Mouse (Mus musculus) layer of hippocampus, adult 2 months (tissue): ENCODE measurements at regions not wholly inside any gene's neighbourhood (a gene's known extent, or its start where the extent isn't known, plus 50 kb on each side); places are given as distances from the start of the nearest gene placed in this dataset.
"Not testable (repeated sequence)": the region's sequence is repeated elsewhere in the genome, so short reads cannot be mapped to it uniquely, and the experiment has no call there.

ENCODE experiments used
- DNase-seq, 2 experiments: peaks; one replicate each; pipeline ENCODE4 v3.0.0; 2022; ENCODE audit warnings: low spot score in 2 of 2
- H3K27ac ChIP-seq: fragments of 200-600 bp; 2 replicates; pipeline ENCODE4 v1.8.1; 2022
- H3K4me3 ChIP-seq: fragments of 200-600 bp; 2 replicates; pipeline ENCODE4 v1.8.1; 2022; ENCODE audit warnings: mild to moderate bottlenecking
- CTCF ChIP-seq: fragments of 200-600 bp; conservative IDR thresholded peaks from 2 replicates; pipeline ENCODE4 v1.8.1; 2022; ENCODE audit warnings: antibody characterized with exemption, mild to moderate bottlenecking, moderate library complexity

- Histone ChIP-seq H3K27ac (no peak overlapping the region), H3K4me3 (no peak overlapping the region)
- TF ChIP-seq CTCF: no peak
- no peak for DNase-seq
Measured at GRCm38 (mm10) chr5:148760108-148760507, 169.0 kb downstream of the Katnal1 start.

- TF ChIP-seq CTCF: no peak
- Histone ChIP-seq H3K4me3 (no peak overlapping the region), H3K27ac (no peak overlapping the region)
- DNase-seq: no peak
Measured at GRCm38 (mm10) chr5:148758786-148759185, 170.3 kb downstream of the Katnal1 start.

GRCm38 (mm10) chr5:148757715-148758114, 171.4 kb downstream of the Katnal1 start:
- Histone ChIP-seq H3K4me3 (no peak overlapping the region), H3K27ac (no peak overlapping the region)
- no peak for DNase-seq
- no peak for TF ChIP-seq CTCF

DNA sequence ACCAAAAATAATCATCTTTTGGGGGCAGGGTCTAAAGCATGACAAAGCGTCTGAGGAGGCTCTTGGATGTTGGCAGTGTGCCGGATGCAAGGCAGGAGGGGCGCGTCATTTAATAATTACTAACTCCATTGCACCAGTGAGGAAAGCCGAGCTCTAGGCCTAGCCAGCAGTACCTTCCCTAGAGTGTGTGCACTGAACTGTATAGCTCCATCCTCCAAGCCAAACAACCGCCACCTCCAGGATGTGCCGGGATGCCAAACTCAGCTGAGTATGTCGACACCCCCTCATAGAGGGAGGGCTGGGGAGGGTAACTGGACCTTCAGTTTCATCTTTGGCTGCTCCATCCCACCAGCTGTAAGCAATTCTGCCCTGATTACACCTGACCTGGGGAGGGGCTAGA, 171.9 kb downstream of the Katnal1 start:
- Histone ChIP-seq H3K27ac (no peak overlapping the region), H3K4me3 (no peak overlapping the region)
- no peak for DNase-seq
- no peak for TF ChIP-seq CTCF

DNA sequence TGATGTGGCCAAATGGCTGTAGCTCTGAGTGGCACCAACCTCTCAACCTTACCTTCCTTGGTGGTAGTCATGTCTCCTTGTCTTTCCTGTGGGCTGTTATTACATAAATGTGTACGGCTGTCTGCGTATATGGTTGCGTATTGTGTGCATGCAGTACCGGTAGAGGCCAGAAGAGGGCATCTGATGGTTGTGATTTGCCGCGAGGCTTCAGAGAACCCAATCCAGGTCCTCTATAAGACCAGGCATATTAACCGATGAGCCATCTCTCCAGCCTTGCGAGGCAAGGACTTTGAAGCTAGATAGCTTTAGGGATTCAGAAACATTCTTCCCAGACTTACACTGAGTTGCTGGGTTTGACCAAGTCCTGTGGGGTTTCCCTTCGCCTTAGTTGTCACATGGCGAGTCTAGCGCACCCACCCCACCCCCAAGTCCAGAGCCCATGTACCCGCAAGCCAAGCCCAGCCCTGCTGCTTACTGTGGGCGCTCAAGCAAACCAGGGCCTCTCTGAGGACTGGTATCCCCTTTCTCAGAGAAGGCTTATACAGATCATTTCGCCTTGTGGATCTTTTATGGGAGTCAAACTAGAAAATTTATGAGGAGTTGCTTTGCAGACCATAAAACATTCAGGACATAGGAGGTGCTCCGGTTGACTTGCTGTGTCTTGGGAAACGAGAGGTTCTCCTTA, 172.7 kb downstream of the Katnal1 start:
- DNase-seq: peak in 1 of 2 experiments; percentile 17
- Histone ChIP-seq H3K27ac (no peak overlapping the region), H3K4me3 (no peak overlapping the region)
- TF ChIP-seq CTCF: peak; percentile 69

- no peak for DNase-seq
Measured at GRCm38 (mm10) chr5:148755807-148756206, 173.3 kb downstream of the Katnal1 start.

GRCm38 (mm10) chr5:148754896-148755295, 174.2 kb downstream of the Katnal1 start:
- no peak for DNase-seq
- H3K27ac ChIP-seq: no peak overlapping the region
- no peak for TF ChIP-seq CTCF
- no peak overlapping the region for H3K4me3 ChIP-seq

More at GRCm38 (mm10) chr5:148755807-148756206, 173.3 kb downstream of the Katnal1 start:
- H3K4me3 ChIP-seq: no peak overlapping the region
- no peak overlapping the region for H3K27ac ChIP-seq
- no peak for TF ChIP-seq CTCF

GRCm38 (mm10) chr5:148754363-148754762, 174.8 kb downstream of the Katnal1 start:
- Histone ChIP-seq H3K4me3 (no peak overlapping the region), H3K27ac (no peak overlapping the region)
- no peak for DNase-seq
- TF ChIP-seq CTCF: peak; percentile 46

DNA sequence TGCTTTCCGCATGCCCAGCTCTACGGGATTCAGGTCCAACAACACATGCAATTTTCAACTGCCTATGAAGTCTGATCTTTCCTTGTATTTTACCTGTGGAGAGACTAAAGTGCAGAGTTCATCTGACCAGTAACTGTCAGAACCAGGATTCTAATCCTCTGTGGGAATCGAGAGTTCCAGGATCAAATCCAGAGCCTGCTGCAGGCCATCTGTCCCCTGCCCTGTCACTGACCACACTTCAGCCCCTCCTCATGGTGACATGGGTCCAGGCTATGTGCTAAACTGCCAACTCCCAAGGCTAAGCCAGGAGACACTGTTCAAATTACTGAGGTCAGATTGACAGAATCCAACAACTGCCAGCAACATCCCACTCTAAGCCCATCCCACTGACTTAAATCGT, 175.7 kb downstream of the Katnal1 start:
- Histone ChIP-seq H3K4me3 (no peak overlapping the region), H3K27ac (no peak overlapping the region)
- no peak for DNase-seq
- TF ChIP-seq CTCF: no peak

DNA sequence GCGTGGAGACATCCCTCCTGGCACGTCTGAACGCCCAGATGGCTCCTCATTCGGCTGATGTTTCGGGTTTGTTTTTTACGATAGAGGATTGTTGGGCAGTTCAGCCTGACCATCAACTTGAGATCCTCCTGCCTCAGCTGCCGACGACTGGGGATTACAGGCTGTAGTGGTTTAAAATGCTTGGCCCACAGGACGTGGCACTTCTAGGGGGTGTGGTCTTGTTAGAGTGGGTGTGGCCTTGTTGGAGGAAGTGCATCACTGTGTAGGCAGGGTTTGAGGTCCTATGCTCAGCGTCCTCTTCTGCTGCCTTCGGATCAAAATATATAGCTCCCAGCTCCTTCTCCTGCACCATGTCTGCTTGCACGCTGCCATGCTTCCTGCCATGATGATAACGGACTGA, 177.1 kb downstream of the Katnal1 start:
- Histone ChIP-seq H3K4me3 (no peak overlapping the region), H3K27ac (no peak overlapping the region)
- no peak for TF ChIP-seq CTCF
- DNase-seq: no peak

DNA sequence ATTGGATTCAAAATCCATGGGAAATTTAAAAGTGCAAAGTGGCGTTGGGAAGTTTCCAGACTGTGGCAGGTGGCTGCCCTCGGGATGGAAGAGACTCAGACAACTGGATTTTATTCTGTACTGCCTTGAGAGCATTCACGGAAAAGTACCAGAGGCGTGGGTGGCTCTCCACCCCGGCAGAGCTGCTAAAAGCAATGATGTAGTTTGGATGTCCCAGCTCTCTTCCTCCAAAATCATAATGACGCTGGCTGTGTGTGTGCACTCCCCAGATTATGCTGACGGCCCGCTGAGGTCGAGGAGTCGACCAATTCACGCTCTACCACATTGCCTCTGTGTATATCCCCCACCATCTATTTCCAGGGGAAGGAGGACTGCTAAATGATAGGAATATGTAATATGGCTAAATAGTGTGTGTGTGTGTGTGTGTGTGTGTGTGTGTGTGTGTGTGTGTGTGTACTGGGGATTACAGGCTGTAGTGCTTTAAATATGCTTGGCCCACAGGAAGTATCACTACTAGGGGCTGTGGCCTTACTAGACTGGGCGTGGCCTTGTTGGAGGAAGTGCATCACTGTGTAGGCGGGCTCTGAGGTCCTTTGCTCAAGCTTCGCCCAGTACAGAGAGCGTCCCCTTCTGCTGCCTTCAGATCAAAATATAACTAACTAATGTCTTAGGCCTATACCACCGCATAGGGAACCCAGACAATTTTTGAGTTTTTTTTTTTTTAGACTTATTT, 179.0 kb downstream of the Katnal1 start:
- DNase-seq: peak; percentile 37 to 45
- TF ChIP-seq CTCF: no peak
- Histone ChIP-seq H3K4me3 (no peak overlapping the region), H3K27ac (no peak overlapping the region)

DNA sequence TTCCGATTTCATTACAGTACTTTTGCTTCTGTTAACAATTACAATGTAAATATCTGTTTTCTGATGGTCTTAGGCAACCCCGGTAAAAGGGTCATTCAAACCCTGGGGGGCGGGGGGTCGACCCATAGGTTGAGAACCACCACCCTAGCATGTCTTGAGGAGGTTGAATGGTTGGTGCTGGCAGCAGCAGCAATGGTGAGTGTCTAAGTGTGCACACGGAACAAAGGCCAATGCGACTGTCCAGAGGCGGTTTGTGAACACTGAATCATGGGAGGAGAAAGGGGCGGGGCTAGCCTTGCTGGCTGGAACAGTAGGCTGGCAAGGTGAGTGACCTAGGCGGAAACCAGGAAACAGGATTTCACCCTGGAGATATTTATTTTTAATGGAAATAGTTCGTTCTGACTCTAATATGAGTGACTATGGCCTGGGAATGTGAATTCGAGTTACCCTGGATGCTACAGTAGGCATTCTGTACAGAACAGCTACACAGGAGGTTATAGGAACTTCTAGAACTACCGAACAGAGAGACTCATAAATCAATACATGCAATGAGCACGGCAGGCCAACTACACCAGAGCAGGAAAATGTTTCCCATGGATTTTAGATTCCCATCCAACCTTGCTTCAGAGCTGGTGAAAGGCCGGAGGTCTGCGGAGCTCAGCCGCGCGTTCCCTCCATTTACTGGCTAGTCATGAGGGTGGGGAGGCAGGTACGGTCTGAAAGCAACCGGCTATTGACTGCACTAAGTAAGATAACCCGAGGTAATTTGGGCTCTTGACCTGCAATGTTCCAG, 181.0 kb downstream of the Katnal1 start:
- H3K4me3 ChIP-seq: no peak overlapping the region
- TF ChIP-seq CTCF: no peak
- no peak for DNase-seq
- H3K27ac ChIP-seq: no peak overlapping the region

- no peak for TF ChIP-seq CTCF
- Histone ChIP-seq H3K27ac (no peak overlapping the region), H3K4me3 (no peak overlapping the region)
- DNase-seq: no peak
Measured at GRCm38 (mm10) chr5:148747549-148747948, 181.6 kb downstream of the Katnal1 start.

DNA sequence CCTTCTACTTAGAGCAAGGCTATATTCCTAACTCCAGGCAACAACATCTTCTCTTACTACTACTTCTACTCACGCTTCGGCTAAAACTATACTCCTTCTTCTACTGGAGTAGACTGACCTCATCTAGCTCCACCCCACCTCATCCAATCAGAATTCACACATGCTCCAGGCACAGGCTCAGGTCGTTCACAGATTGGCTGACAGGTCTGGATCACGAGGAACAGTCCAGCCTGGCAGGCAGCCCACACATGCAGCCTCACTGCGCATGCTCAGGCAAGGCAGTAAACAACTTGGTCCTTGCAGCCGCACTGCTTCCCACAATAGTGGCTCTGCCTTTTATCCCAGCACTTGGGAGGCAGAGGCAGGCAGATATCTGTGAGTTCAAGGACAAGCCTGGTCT, 182.4 kb downstream of the Katnal1 start:
- DNase-seq, H3K27ac ChIP-seq, H3K4me3 ChIP-seq: not testable (repeated sequence)
